Mouse (Mus musculus) fat pad, adult 2 months (tissue): Measurements from ENCODE around the gene Gm17349.

Experiments used
- DNase-seq: peaks from one replicate; pipeline ENCODE4 v3.0.0-alpha.2; 2011; ENCODE audit warnings: low read depth, low spot score; ENCODE audit errors: extremely low read depth

The Gm17349 gene

GRCm38 (mm10) chr15:99663964-99664599, 41.2 kb downstream of the Gm17349 start:
- no peak for DNase-seq

- DNase-seq = no peak
Observed at GRCm38 (mm10) chr15:99662371-99662770, 42.9 kb downstream of the Gm17349 start.

GRCm38 (mm10) chr15:99661121-99661830, 44.0 kb downstream of the Gm17349 start:
- DNase-seq = no peak

GRCm38 (mm10) chr15:99658437-99658836, 46.9 kb downstream of the Gm17349 start:
- DNase-seq = no peak

GRCm38 (mm10) chr15:99655956-99656355, 49.3 kb downstream of the Gm17349 start:
- no peak for DNase-seq

GRCm38 (mm10) chr15:99653876-99654275, 51.4 kb downstream of the Gm17349 start:
- DNase-seq = no peak

GRCm38 (mm10) chr15:99653291-99653690, 52.0 kb downstream of the Gm17349 start:
- DNase-seq = no peak
